Mouse (Mus musculus): ENCODE measurements at regions not wholly inside any gene's neighbourhood (a gene's known extent, or its start where the extent isn't known, plus 50 kb on each side); places are given as distances from the start of the nearest gene placed in this dataset.
A peak's percentile ranks its signal among the peaks of the same experiment; 100 is the strongest.
"Not testable (repeated sequence)": the region's sequence is repeated elsewhere in the genome, so short reads cannot be mapped to it uniquely, and the experiment has no call there.

DNA sequence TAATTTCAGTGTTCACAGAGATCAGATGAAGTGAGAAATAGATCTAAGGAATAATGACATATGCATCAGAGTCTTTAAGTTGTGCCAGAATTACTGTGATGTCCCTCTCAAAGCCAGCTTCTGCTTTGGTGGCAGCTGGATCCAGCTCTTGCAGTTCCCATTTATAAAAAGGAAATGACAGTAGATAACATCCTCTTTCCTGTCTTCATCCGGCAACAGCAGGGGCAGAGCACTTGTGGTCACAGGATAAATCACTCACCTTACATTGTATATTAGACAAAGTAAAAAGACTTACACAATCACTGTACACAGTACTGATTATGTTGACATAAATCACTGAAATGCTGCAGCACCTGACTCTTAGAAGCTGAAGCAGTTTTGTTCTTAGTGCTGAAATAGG, 1214.2 kb downstream of the Adam6a start:
- not testable (repeated sequence) for H3K4me3 ChIP-seq (ENCODE audit: control insufficient read depth in 1 of 2, insufficient read depth in 1 of 2, low read depth in 2 of 2, low read length in 2 of 2); DNase-seq (ENCODE audit: low read depth, low spot score); H3K79me2 ChIP-seq (ENCODE audit: control insufficient read depth, insufficient read depth, low read length, poor library complexity); H3K4me1 ChIP-seq (ENCODE audit: control insufficient read depth in 1 of 2, insufficient read depth in 2 of 2, low read length in 2 of 2); H3K9me3 ChIP-seq (replicated peaks; ENCODE audit: insufficient read depth, low read length); H3K9ac ChIP-seq (ENCODE audit: control insufficient read depth, low read depth, low read length, poor library complexity, severe bottlenecking); H3K27me3 ChIP-seq (ENCODE audit: control insufficient read depth in 1 of 2, insufficient read depth in 2 of 2, low read length in 2 of 2); H3K27ac ChIP-seq (ENCODE audit: control insufficient read depth, low read depth, low read length); H3K36me3 ChIP-seq (ENCODE audit: control insufficient read depth in 1 of 2, insufficient read depth in 2 of 2, low read length in 2 of 2)

DNA sequence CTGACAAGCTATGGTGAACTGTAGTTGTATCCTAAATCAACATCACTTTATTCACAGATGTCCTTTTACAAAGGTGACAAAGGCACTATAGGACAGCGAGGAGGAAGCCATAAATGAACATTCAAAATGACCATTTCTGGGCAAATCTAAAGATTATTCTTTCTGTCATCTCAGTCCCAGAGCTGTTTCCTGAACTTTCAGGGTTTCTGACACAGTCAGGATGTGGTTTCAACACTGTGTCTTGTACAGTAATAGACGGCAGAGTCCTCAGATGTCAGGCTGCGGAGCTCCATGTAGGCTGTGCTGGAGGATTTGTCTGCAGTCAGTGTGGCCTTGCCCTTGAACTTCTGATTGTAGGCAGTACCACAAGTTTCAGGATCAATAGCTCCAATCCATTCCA, 1220.5 kb downstream of the Adam6a start:
- H3K27me3 ChIP-seq (ENCODE audit: control insufficient read depth in 1 of 2, insufficient read depth in 2 of 2, low read length in 2 of 2); H3K4me1 ChIP-seq (ENCODE audit: control insufficient read depth in 1 of 2, insufficient read depth in 2 of 2, low read length in 2 of 2); H3K27ac ChIP-seq (ENCODE audit: control insufficient read depth, low read depth, low read length); H3K9me3 ChIP-seq (replicated peaks; ENCODE audit: insufficient read depth, low read length); H3K9ac ChIP-seq (ENCODE audit: control insufficient read depth, low read depth, low read length, poor library complexity, severe bottlenecking); H3K4me3 ChIP-seq (ENCODE audit: control insufficient read depth in 1 of 2, insufficient read depth in 1 of 2, low read depth in 2 of 2, low read length in 2 of 2); H3K79me2 ChIP-seq (ENCODE audit: control insufficient read depth, insufficient read depth, low read length, poor library complexity); DNase-seq (ENCODE audit: low read depth, low spot score); H3K36me3 ChIP-seq (ENCODE audit: control insufficient read depth in 1 of 2, insufficient read depth in 2 of 2, low read length in 2 of 2): not testable (repeated sequence)

- H3K79me2 ChIP-seq (ENCODE audit: control insufficient read depth, insufficient read depth, low read length, poor library complexity); H3K36me3 ChIP-seq (ENCODE audit: control insufficient read depth in 1 of 2, insufficient read depth in 2 of 2, low read length in 2 of 2); H3K27ac ChIP-seq (ENCODE audit: control insufficient read depth, low read depth, low read length); H3K4me3 ChIP-seq (ENCODE audit: control insufficient read depth in 1 of 2, insufficient read depth in 1 of 2, low read depth in 2 of 2, low read length in 2 of 2); H3K9me3 ChIP-seq (replicated peaks; ENCODE audit: insufficient read depth, low read length); H3K9ac ChIP-seq (ENCODE audit: control insufficient read depth, low read depth, low read length, poor library complexity, severe bottlenecking); H3K4me1 ChIP-seq (ENCODE audit: control insufficient read depth in 1 of 2, insufficient read depth in 2 of 2, low read length in 2 of 2); H3K27me3 ChIP-seq (ENCODE audit: control insufficient read depth in 1 of 2, insufficient read depth in 2 of 2, low read length in 2 of 2); DNase-seq (ENCODE audit: low read depth, low spot score): not testable (repeated sequence)
Observed at GRCm38 (mm10) chr12:114775414-114775813, 1231.7 kb downstream of the Adam6a start.

GRCm38 (mm10) chr12:114804422-114804821, 1243.1 kb upstream of the Zfp386 start:
- TF ChIP-seq MYC (IDR thresholded peaks at IDR 0.05; ENCODE audit: low read depth, low read length) (no peak), TCF12 (IDR thresholded peaks at IDR 0.05; ENCODE audit: low read depth, low read length) (no peak)
- H3K9ac ChIP-seq (ENCODE audit: control insufficient read depth, low read depth, low read length, poor library complexity, severe bottlenecking): no peak overlapping the region
- H3K9me3 ChIP-seq (replicated peaks; ENCODE audit: insufficient read depth, low read length): no peaks in the 10 kb centered on the region
- no peaks in the 10 kb centered on the region for H3K27me3 ChIP-seq (ENCODE audit: control insufficient read depth in 1 of 2, insufficient read depth in 2 of 2, low read length in 2 of 2)
- H3K4me1 ChIP-seq (ENCODE audit: control insufficient read depth in 1 of 2, insufficient read depth in 2 of 2, low read length in 2 of 2): no peaks in the 10 kb centered on the region
- H3K27ac ChIP-seq (ENCODE audit: control insufficient read depth, low read depth, low read length): no peak overlapping the region
- DNase-seq (ENCODE audit: low read depth, low spot score): no peak
- H3K79me2 ChIP-seq (ENCODE audit: control insufficient read depth, insufficient read depth, low read length, poor library complexity): no peaks in the 10 kb centered on the region
- H3K36me3 ChIP-seq (ENCODE audit: control insufficient read depth in 1 of 2, insufficient read depth in 2 of 2, low read length in 2 of 2): no peaks in the 10 kb centered on the region
- no peak overlapping the region for H3K4me3 ChIP-seq (ENCODE audit: control insufficient read depth in 1 of 2, insufficient read depth in 1 of 2, low read depth in 2 of 2, low read length in 2 of 2)

GRCm38 (mm10) chr12:114809186-114809585, 1238.3 kb upstream of the Zfp386 start:
- Histone ChIP-seq H3K4me1 (ENCODE audit: control insufficient read depth in 1 of 2, insufficient read depth in 2 of 2, low read length in 2 of 2) (no peaks in the 10 kb centered on the region), H3K9ac (ENCODE audit: control insufficient read depth, low read depth, low read length, poor library complexity, severe bottlenecking) (no peak overlapping the region), H3K27ac (ENCODE audit: control insufficient read depth, low read depth, low read length) (no peak overlapping the region), H3K4me3 (ENCODE audit: control insufficient read depth in 1 of 2, insufficient read depth in 1 of 2, low read depth in 2 of 2, low read length in 2 of 2) (no peak overlapping the region), H3K36me3 (ENCODE audit: control insufficient read depth in 1 of 2, insufficient read depth in 2 of 2, low read length in 2 of 2) (no peaks in the 10 kb centered on the region), H3K79me2 (ENCODE audit: control insufficient read depth, insufficient read depth, low read length, poor library complexity) (no peaks in the 10 kb centered on the region), H3K9me3 (replicated peaks; ENCODE audit: insufficient read depth, low read length) (no peaks in the 10 kb centered on the region), H3K27me3 (ENCODE audit: control insufficient read depth in 1 of 2, insufficient read depth in 2 of 2, low read length in 2 of 2) (no peaks in the 10 kb centered on the region)
- DNase-seq (ENCODE audit: low read depth, low spot score): no peak
- no peak for TF ChIP-seq ZMIZ1 (IDR thresholded peaks at IDR 0.05; ENCODE audit: low read depth, low read length)
- no peak for TF ChIP-seq MYC (IDR thresholded peaks at IDR 0.05; ENCODE audit: low read depth, low read length)
- no peak for TF ChIP-seq BHLHE40 (IDR thresholded peaks at IDR 0.05; ENCODE audit: borderline replicate concordance, low read depth, low read length)
- no peak for TF ChIP-seq MAFK (IDR thresholded peaks at IDR 0.05; ENCODE audit: borderline replicate concordance, low read depth, low read length)
- no peak for TF ChIP-seq SIN3A (IDR thresholded peaks at IDR 0.05; ENCODE audit: low read length)
- no peak for TF ChIP-seq ZC3H11A (IDR thresholded peaks at IDR 0.05; ENCODE audit: low read depth, low read length)
- TF ChIP-seq USF1 (IDR thresholded peaks at IDR 0.05; ENCODE audit: low read depth, low read length): no peak
- TF ChIP-seq MXI1 (IDR thresholded peaks at IDR 0.05; ENCODE audit: low read depth, low read length): no peak

DNA sequence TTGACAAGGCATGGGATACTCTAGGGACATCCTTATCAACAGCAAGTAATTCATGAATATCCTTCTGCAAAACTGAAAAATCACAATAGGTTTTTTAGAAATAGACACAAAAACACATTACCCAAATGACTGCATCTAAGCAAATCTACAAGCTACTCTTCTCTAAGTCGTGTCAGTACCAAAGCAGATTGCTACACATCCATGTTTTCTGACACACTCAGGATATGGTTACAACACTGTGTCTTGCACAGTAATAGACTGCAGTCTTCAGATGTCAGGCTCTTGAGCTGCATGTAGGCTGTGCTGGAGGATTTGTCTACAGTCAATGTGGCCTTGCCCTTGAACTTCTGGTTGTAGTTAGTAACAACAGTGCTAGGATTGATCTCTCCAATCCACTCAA, 1230.7 kb upstream of the Zfp386 start:
- H3K9me3 ChIP-seq (replicated peaks; ENCODE audit: insufficient read depth, low read length); H3K79me2 ChIP-seq (ENCODE audit: control insufficient read depth, insufficient read depth, low read length, poor library complexity); H3K4me3 ChIP-seq (ENCODE audit: control insufficient read depth in 1 of 2, insufficient read depth in 1 of 2, low read depth in 2 of 2, low read length in 2 of 2); H3K9ac ChIP-seq (ENCODE audit: control insufficient read depth, low read depth, low read length, poor library complexity, severe bottlenecking); H3K27ac ChIP-seq (ENCODE audit: control insufficient read depth, low read depth, low read length); H3K4me1 ChIP-seq (ENCODE audit: control insufficient read depth in 1 of 2, insufficient read depth in 2 of 2, low read length in 2 of 2); H3K36me3 ChIP-seq (ENCODE audit: control insufficient read depth in 1 of 2, insufficient read depth in 2 of 2, low read length in 2 of 2); H3K27me3 ChIP-seq (ENCODE audit: control insufficient read depth in 1 of 2, insufficient read depth in 2 of 2, low read length in 2 of 2): not testable (repeated sequence)
- DNase-seq (ENCODE audit: low read depth, low spot score): peak; percentile 1
